Comparison of ENCODE assay signal across 8 mouse cellular contexts in the genomic region with DNA sequence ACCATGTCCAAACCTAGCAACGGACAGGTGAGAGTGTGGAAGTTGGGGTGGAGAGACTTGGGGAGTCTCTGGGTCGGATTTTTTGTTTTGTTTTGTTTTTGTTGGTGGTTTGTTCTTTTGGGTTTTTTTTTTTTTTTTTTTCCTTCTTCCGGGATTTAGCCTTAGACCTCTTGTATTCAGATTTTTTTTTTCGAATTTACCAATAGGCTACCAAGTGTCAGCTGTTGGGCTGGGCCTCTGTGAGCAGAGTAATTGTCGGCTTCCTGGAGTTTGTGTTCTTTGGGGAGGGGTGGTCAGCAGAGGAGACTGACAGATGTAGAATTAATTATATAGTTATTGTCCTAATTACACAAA. TPM values are rescaled to one million over a fixed set of nuclear protein-coding genes. Genes with fewer than 3 reads are reported as not detected.
A peak's percentile ranks its signal among the peaks of the same experiment; 100 is the strongest.
DNase-seq lines count a peak whose midpoint lies in the region; ATAC-seq and TF ChIP-seq lines count a peak whose summit lies in the region.

No protein-coding gene starts in this region.

- H3K27ac ChIP-seq in lung, embryonic 14.5 days (ENCODE audit: low read depth), result peak overlapping the region; percentile 98
- H3K27ac ChIP-seq in embryonic facial prominence, embryonic 15.5 days (replicated peaks), result peak overlapping the region; percentile 97
- peak overlapping the region; percentile 94 for H3K27ac ChIP-seq in intestine, embryonic 16.5 days (ENCODE audit: low read length)
- peak overlapping the region; percentile 88 for H3K27ac ChIP-seq in macrophage

- no peaks in the 10 kb centered on the region for H3K9me3 ChIP-seq in lung, embryonic 14.5 days (ENCODE audit: low read depth, low read length)
- H3K9me3 ChIP-seq in embryonic facial prominence, embryonic 15.5 days (replicated peaks), result no peaks in the 10 kb centered on the region
- no peaks in the 10 kb centered on the region for H3K9me3 ChIP-seq in intestine, embryonic 16.5 days (ENCODE audit: control insufficient read depth, low read length)

- peak overlapping the region; percentile 96 for H3K9ac ChIP-seq in lung, embryonic 14.5 days
- H3K9ac ChIP-seq in embryonic facial prominence, embryonic 15.5 days, result peak overlapping the region; percentile 90
- H3K9ac ChIP-seq in intestine, embryonic 16.5 days (ENCODE audit: low read depth, low read length), result peak overlapping the region; percentile 99

- H3K79me2 ChIP-seq in macrophage (ENCODE audit: inconsistent target), result peaks cover 46% of the 10 kb centered on the region

- H3K4me2 ChIP-seq in lung, embryonic 14.5 days, result peak overlapping the region; percentile 86
- peak overlapping the region; percentile 70 for H3K4me2 ChIP-seq in embryonic facial prominence, embryonic 15.5 days (replicated peaks)
- peak overlapping the region; percentile 83 for H3K4me2 ChIP-seq in intestine, embryonic 16.5 days (ENCODE audit: low read depth, low read length)

- 0% methylated on average over 5 of the region's 5 CpGs for WGBS in lung, embryonic 14.5 days
- under 1% methylated on average over 5 of the region's 5 CpGs for WGBS in embryonic facial prominence, embryonic 15.5 days
- under 1% methylated on average over 5 of the region's 5 CpGs for WGBS in intestine, embryonic 16.5 days
- WGBS in macrophage (ENCODE audit: missing documents), result 0% methylated on average over 2 of the region's 5 CpGs

- intact Hi-C loops in left cerebral cortex, postnatal 25 days (cut with DNase I), result loop anchor here (2.0 to 5.0 kb wide), 3 partner anchors 53 to 783 kb away; partner anchors contain the start of genes Csnk2b, Gpank1 and H2-DMa

- DNase-seq in lung, embryonic 14.5 days, result no peak
- DNase-seq in lung, postnatal 25 days (ENCODE audit: low spot score), result no peak
- DNase-seq in frontal cortex, adult 2 months (ENCODE audit: extremely low spot score in 1 of 2, low spot score in 1 of 2), result no peak
- DNase-seq in right cerebral cortex, postnatal 4 days, result no peak
- DNase-seq in left cerebral cortex, postnatal 25 days (ENCODE audit: low spot score in 2 of 2), result no peak

- peaks cover 11% of the 10 kb centered on the region; the same call in 1 of the 2 replicates for H3K4me1 ChIP-seq in lung, embryonic 14.5 days (ENCODE audit: insufficient read depth)
- H3K4me1 ChIP-seq in embryonic facial prominence, embryonic 15.5 days, result peaks cover 30% of the 10 kb centered on the region
- H3K4me1 ChIP-seq in intestine, embryonic 16.5 days (ENCODE audit: control insufficient read depth, insufficient read depth, low read length), result peaks cover 23% of the 10 kb centered on the region

- H3K27me3 ChIP-seq in lung, embryonic 14.5 days (ENCODE audit: insufficient read depth, low read length), result no peaks in the 10 kb centered on the region
- H3K27me3 ChIP-seq in embryonic facial prominence, embryonic 15.5 days, result no peaks in the 10 kb centered on the region
- no peaks in the 10 kb centered on the region for H3K27me3 ChIP-seq in intestine, embryonic 16.5 days (replicated peaks; ENCODE audit: control insufficient read depth, insufficient read depth, low read length)

- no peak for ATAC-seq in lung, embryonic 14.5 days (ENCODE audit: insufficient read depth)
- no peak for ATAC-seq in embryonic facial prominence, embryonic 15.5 days (ENCODE audit: insufficient number of reproducible peaks, low FRiP score, low TSS enrichment, low read depth)
- no peak for ATAC-seq in intestine, embryonic 16.5 days

- no peak for TF ChIP-seq CTCF in lung, embryonic 14.5 days (IDR thresholded peaks at IDR 0.05; ENCODE audit: low read depth)

- H3K36me3 ChIP-seq in lung, embryonic 14.5 days (ENCODE audit: insufficient read depth), result peaks cover 43% of the 10 kb centered on the region
- peaks cover 39% of the 10 kb centered on the region for H3K36me3 ChIP-seq in embryonic facial prominence, embryonic 15.5 days
- peaks cover 19% of the 10 kb centered on the region for H3K36me3 ChIP-seq in intestine, embryonic 16.5 days (ENCODE audit: control insufficient read depth, insufficient read depth, low read length)
- H3K36me3 ChIP-seq in macrophage (ENCODE audit: inconsistent target), result peaks cover 29% of the 10 kb centered on the region

- H3K4me3 ChIP-seq in lung, embryonic 14.5 days (ENCODE audit: low read depth, low read length), result peak overlapping the region; percentile 89
- peak overlapping the region; percentile 85 for H3K4me3 ChIP-seq in embryonic facial prominence, embryonic 15.5 days (replicated peaks)
- peak overlapping the region; percentile 94 for H3K4me3 ChIP-seq in intestine, embryonic 16.5 days (ENCODE audit: low read length)
- peak overlapping the region; percentile 84 for H3K4me3 ChIP-seq in macrophage (ENCODE audit: inconsistent target)

RNA-seq across cellular contexts. Expression of gene Ehmt2, which starts 1.6 kb away (rescaled TPM):
- 64.1 and 71.0 TPM in 2 replicates for polyA plus RNA-seq in lung, embryonic 14.5 days (2014; fragmentation: Nextera tagmentation; extraction: Ambion mirVana)
- 86.8 and 92.7 TPM in 2 replicates for polyA plus RNA-seq in embryonic facial prominence, embryonic 15.5 days (2015; fragmentation: Nextera tagmentation; extraction: Ambion mirVana)
- polyA plus RNA-seq in intestine, embryonic 16.5 days (2015; fragmentation: Nextera tagmentation; extraction: Ambion mirVana), result 59.8 and 61.9 TPM in 2 replicates
- 100 to 1,000 TPM; 163 to 755 (median 449) TPM for total RNA-seq in macrophage (2018; cell fraction: chromatin; rRNA removed)
- 100 to 1,000 TPM in 12 of 26 experiments, 10 to 100 TPM in 14; 65.9 to 135 (median 97.1) TPM for total RNA-seq in macrophage (2018; cell fraction: cytosol; rRNA removed)
- total RNA-seq in macrophage (2018; cell fraction: nucleus; rRNA removed), result 100 to 1,000 TPM; 118 to 294 (median 219) TPM
- polyA plus RNA-seq in macrophage (2018), result 59.6 to 100 TPM (median 69.3 TPM) in 3 replicates
- 268 and 290 TPM in 2 replicates for polyA plus RNA-seq in frontal cortex, adult 2 months (2012; rRNA removed)
- total RNA-seq in left cerebral cortex, postnatal 25 days (2021), result 100 to 1,000 TPM; 166 to 167 TPM

RNA-seq across cellular contexts. Expression of gene C2, which starts 1.8 kb away (rescaled TPM):
- 1.3 and 1.4 TPM in 2 replicates for polyA plus RNA-seq in lung, embryonic 14.5 days (2014; fragmentation: Nextera tagmentation; extraction: Ambion mirVana)
- polyA plus RNA-seq in embryonic facial prominence, embryonic 15.5 days (2015; fragmentation: Nextera tagmentation; extraction: Ambion mirVana), result 6.7 and 7.3 TPM in 2 replicates
- polyA plus RNA-seq in intestine, embryonic 16.5 days (2015; fragmentation: Nextera tagmentation; extraction: Ambion mirVana), result 26.5 and 36.0 TPM in 2 replicates
- total RNA-seq in macrophage (2018; cell fraction: chromatin; rRNA removed), result 1 to 10 TPM in 15 of 26 experiments, under 1 TPM in 4, not detected in 7; 0.47 to 4.5 (median 2.3) TPM
- total RNA-seq in macrophage (2018; cell fraction: cytosol; rRNA removed), result 1 to 10 TPM in 15 of 26 experiments, under 1 TPM in 11; 0.43 to 2.4 (median 1.1) TPM
- total RNA-seq in macrophage (2018; cell fraction: nucleus; rRNA removed), result 1 to 10 TPM in 17 of 26 experiments, under 1 TPM in 7, not detected in 2; 0.38 to 3.6 (median 1.5) TPM
- polyA plus RNA-seq in macrophage (2018), result 0.63 to 0.95 TPM (median 0.86 TPM) in 3 replicates
- 2.9 and 3.2 TPM in 2 replicates for polyA plus RNA-seq in frontal cortex, adult 2 months (2012; rRNA removed)
- total RNA-seq in left cerebral cortex, postnatal 25 days (2021), result 1 to 10 TPM; 1.5 to 3.6 TPM

RNA-seq across cellular contexts. Expression of gene Slc44a4, which starts 14.4 kb away (rescaled TPM):
- 0.42 and 0.55 TPM in 2 replicates for polyA plus RNA-seq in lung, embryonic 14.5 days (2014; fragmentation: Nextera tagmentation; extraction: Ambion mirVana)
- polyA plus RNA-seq in embryonic facial prominence, embryonic 15.5 days (2015; fragmentation: Nextera tagmentation; extraction: Ambion mirVana), result 0.49 and 0.69 TPM in 2 replicates
- 108 and 134 TPM in 2 replicates for polyA plus RNA-seq in intestine, embryonic 16.5 days (2015; fragmentation: Nextera tagmentation; extraction: Ambion mirVana)
- total RNA-seq in macrophage (2018; cell fraction: chromatin; rRNA removed), result not detected
- total RNA-seq in macrophage (2018; cell fraction: cytosol; rRNA removed), result not detected
- total RNA-seq in macrophage (2018; cell fraction: nucleus; rRNA removed), result not detected
- polyA plus RNA-seq in macrophage (2018), result not detected in 3 replicates
- polyA plus RNA-seq in frontal cortex, adult 2 months (2012; rRNA removed), result 0.27 and 0.38 TPM in 2 replicates
- total RNA-seq in left cerebral cortex, postnatal 25 days (2021), result under 1 TPM; 0.55 to 0.66 TPM

RNA-seq across cellular contexts. Expression of gene Gm20547, which starts 18.0 kb away (rescaled TPM):
- polyA plus RNA-seq in lung, embryonic 14.5 days (2014; fragmentation: Nextera tagmentation; extraction: Ambion mirVana), result not detected in 2 replicates
- polyA plus RNA-seq in embryonic facial prominence, embryonic 15.5 days (2015; fragmentation: Nextera tagmentation; extraction: Ambion mirVana), result not detected in 2 replicates
- polyA plus RNA-seq in intestine, embryonic 16.5 days (2015; fragmentation: Nextera tagmentation; extraction: Ambion mirVana), result not detected in 2 replicates
- under 1 TPM in 10 of 26 experiments, not detected in 16; 0.30 to 0.89 (median 0.43) TPM for total RNA-seq in macrophage (2018; cell fraction: chromatin; rRNA removed)
- under 1 TPM in 4 of 26 experiments, not detected in 22; 0.04 to 0.18 (median 0.12) TPM for total RNA-seq in macrophage (2018; cell fraction: cytosol; rRNA removed)
- under 1 TPM in 1 of 26 experiments, not detected in 25; 0.48 TPM for total RNA-seq in macrophage (2018; cell fraction: nucleus; rRNA removed)
- polyA plus RNA-seq in macrophage (2018), result not detected in 3 replicates
- polyA plus RNA-seq in frontal cortex, adult 2 months (2012; rRNA removed), result 0.08 TPM in 1 of 2 replicates, not detected in the other
- total RNA-seq in left cerebral cortex, postnatal 25 days (2021), result not detected

RNA-seq across cellular contexts. Expression of gene Zbtb12, which starts 20.6 kb away (rescaled TPM):
- polyA plus RNA-seq in lung, embryonic 14.5 days (2014; fragmentation: Nextera tagmentation; extraction: Ambion mirVana), result 0.81 and 1.2 TPM in 2 replicates
- polyA plus RNA-seq in embryonic facial prominence, embryonic 15.5 days (2015; fragmentation: Nextera tagmentation; extraction: Ambion mirVana), result 3.2 and 4.2 TPM in 2 replicates
- 1.5 and 1.7 TPM in 2 replicates for polyA plus RNA-seq in intestine, embryonic 16.5 days (2015; fragmentation: Nextera tagmentation; extraction: Ambion mirVana)
- 1 to 10 TPM in 18 of 26 experiments, under 1 TPM in 3, not detected in 5; 0.55 to 7.8 (median 2.0) TPM for total RNA-seq in macrophage (2018; cell fraction: chromatin; rRNA removed)
- total RNA-seq in macrophage (2018; cell fraction: cytosol; rRNA removed), result 1 to 10 TPM in 25 of 26 experiments, under 1 TPM in 1; 0.99 to 8.5 (median 5.8) TPM
- total RNA-seq in macrophage (2018; cell fraction: nucleus; rRNA removed), result 1 to 10 TPM in 23 of 26 experiments, under 1 TPM in 3; 0.54 to 9.1 (median 3.3) TPM
- polyA plus RNA-seq in macrophage (2018), result 5.4 to 6.2 TPM (median 5.5 TPM) in 3 replicates
- 7.5 and 8.8 TPM in 2 replicates for polyA plus RNA-seq in frontal cortex, adult 2 months (2012; rRNA removed)
- total RNA-seq in left cerebral cortex, postnatal 25 days (2021), result 1 to 10 TPM; 6.9 to 7.3 TPM

Comparison
In these comparisons a context has a peak if more than half of its experiments do, and no peak if none do; other contexts are left out.
1. RNA of gene Slc44a4, which starts 14.4 kb away (polyA plus RNA-seq): 108 to 134 TPM in intestine, embryonic 16.5 days; 0.49 to 0.69 TPM in embryonic facial prominence, embryonic 15.5 days, 0.42 to 0.55 TPM in lung, embryonic 14.5 days, 0.27 to 0.38 TPM in frontal cortex, adult 2 months and not detected in macrophage; every median in the first group is over 10 times any median in the second.
2. Peak in every context shown above with its lines, with median percentiles within 50 percentile points of each other: H3K27ac ChIP-seq, H3K4me2 ChIP-seq, H3K4me3 ChIP-seq and H3K9ac ChIP-seq.